Mouse (Mus musculus): Measurements from ENCODE around the gene Larp1b.
A peak's percentile ranks its signal among the peaks of the same experiment; 100 is the strongest.

The Larp1b gene

DNA sequence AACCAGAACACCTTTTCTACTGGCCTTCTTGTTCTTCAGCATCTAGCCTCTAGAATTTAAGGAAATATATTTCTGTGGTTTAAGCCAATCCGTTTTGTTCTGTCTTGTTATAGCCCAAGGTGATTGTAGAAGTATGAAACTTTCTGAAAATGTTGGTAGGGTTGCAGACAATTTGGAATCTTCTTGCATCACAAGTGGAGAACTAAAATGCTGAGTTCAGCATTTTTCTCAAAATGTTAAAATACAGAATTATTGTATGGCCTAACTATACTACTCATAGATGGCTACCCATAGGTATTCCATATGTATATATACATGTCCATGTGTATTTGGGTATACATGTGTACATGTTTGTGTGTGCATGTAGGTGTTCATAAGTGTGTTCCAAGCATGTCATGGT, 81.1 kb downstream of the Larp1b start:
- no peak for DNase-seq

DNA sequence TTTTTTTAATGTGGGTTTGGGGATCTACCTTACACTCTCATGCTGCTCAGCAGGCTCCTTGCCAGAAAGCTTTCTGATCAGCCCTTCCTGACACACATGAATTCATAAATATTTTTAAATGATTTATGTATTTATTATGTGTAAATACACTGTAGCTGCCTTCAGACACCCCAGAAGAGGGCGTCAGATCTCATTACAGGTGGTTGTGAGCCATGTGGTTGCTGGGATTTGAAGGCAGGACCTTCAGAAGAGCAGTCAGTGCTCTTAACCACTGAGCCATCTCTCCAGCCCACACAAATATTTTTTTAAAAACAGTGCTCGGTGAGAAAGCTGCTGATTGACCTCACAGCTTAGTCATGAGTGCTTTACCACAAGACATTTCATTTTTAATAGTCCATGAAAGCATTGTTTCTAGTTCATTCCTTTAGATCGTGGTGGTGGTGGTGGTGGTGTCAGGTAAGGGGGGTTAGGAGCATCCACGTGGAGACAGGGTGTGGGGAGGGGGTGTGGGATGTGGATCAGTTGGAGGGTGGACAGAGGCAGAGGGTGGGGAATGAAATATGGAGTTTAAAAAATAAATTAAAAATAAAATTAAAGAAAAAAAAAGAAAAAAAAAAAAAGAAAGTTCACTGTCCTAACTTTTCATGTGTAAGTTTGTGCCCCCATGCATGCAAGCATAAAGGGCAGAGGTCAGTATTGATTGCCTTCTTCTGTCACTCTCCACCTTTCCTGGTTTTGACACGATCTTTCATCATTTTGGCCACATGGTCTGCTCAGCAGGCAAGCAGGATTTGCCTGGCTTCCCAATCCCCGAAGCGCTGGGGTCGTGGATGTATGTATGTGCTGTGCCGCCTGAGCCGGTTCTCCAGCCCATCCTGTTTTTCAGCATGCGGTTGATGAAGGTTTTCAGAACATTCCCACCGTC, 81.9 kb downstream of the Larp1b start:
- DNase-seq: no peak

DNA sequence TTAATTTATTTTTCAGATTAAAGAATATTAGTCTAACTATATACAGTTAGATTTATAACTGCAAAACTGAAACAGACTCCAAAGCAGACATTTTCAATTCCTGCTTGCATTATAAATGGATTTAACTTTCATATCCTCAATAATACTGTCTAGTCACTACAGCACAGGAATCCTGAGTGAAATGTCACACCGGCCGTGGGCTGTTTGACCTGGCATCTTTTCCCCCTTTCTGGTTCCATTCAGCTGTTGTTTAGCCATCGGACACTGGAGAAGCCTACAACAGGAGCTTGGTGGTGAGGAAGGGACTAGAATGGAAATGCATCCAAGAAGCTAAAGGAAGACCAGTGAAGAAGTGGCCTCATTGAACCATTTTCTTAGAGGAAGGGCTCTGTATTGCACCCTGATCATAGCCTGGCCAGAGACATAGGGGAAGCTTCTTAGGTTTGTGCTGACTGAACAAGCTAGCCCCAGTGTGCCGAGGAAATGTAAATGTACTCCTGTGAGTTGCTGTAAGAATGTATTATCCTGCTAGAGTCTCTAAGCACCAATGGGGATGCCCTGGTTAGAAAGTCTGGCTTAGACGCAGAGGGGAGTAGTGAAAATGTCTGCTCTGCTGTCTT, 88.8 kb downstream of the Larp1b start:
- no peak for DNase-seq

DNA sequence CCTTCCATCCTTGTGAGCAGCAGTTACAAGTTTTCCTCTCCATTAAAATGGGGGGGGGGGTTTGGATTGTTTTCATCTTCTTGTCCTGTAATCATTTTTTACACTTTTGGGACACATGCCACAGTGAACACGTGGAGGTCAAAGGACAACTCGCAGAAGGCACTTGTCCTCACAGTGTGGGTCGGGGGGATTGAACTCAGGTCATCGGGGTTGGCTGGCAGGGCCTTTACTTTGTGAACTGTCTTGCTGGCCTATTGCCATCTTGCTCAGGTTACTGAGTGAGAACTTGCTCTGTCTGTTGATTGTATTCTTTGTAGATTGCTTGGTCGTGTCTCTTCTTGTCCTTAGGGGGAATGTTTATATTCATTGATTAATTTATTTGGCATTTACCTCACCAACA, 91.6 kb downstream of the Larp1b start:
- DNase-seq: no peak

DNA sequence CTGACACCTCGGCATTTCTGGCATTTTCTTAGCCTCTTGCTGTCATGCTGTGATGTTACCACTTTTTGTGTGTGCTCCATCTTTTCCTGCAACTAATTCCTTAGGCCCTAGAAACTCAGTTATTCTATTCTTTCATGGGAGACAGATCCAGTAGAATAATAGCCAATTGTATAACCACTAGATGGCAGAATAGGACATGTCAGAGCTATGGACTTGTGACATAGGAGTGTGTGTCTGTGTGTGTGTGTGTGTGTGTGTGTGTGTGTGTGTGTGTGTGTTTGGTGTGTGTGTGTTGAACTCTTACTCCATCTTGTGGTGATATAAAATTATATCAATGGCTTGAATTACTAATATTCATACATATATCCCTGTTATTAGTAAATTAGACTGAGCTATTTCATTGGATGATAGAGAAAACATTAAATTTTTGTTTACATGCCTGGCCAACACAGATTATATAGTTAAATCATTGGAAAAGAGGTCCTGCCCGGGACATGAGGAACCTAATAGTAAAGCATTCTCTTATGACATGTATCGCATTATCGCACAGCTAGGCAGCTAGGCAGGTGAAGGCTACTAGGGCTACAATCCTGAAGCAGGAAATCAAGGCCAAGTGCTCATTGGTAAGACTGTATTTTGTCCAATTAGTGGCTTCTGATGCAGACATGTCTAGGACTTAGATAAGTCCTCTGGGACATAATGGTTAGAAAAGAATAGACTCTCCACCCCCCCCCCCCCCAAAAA, 92.7 kb downstream of the Larp1b start:
- peak; percentile 88 for DNase-seq

DNA sequence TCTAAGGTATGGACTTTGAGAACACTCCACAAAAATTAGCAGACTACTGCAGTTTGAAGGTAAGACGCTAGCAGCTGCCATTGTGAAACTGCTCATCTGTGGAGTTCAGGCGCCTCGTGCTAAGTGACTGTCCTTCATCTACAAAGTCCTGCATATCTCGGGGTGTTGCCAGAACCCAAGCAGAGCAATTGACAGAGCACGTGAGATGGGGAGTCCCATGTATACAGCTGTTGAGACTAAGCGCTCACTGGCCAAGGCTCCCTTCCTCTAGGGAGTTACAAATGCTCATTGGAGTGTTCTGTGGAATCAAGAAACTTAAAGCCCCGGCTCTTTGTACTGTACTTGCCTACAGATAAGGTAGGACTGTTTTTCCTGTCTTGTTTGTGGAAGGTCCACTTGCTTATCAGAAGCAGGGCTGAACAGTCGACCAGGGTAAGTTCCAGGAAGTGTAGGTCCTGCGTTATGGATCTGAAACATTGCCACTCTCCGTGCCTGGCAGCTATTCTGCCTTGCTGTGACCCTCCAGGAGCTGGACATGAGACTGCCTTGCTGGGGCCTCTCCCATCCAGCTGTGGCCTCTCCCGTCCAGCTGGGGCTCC, 94.2 kb downstream of the Larp1b start:
- DNase-seq: no peak

DNA sequence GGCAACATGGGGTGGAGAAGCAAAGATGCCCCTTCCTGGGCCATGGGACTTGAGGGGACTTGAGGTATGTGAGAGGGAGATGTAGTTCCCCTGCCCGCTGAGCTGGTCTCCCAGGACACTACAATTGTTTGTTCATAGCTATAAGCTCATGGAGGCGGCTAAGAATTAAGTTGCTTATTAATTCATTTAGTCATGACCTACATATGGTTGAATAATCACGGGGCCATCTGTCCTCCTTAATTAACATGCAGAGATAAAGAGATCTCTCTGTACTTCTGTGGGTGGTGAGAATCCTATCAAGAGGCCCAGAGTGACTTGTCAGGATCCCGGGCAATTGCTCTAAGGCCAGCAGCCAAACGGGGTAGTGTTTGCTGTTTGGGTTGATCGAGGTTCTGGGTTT, 98.2 kb downstream of the Larp1b start:
- peak; percentile 95 for DNase-seq

DNA sequence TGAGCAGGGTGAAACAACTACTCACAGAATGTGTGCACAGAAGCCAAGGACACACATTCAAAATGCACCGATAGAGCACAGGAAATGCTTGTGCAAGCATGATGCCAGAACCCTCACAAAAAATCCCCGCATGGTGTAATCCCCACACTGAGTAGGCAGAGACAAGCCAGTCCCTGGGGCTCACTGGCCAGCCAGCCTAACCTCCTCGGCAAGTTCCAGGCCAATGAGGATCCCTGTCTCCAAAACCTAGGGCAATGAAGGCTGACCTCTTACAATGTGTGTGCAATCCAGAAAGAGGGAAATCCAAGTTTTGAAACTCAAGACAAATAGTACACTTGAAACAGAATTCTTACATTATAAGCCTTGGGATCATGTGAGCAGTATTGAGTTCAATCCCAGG, 103.7 kb downstream of the Larp1b start:
- DNase-seq: no peak

DNA sequence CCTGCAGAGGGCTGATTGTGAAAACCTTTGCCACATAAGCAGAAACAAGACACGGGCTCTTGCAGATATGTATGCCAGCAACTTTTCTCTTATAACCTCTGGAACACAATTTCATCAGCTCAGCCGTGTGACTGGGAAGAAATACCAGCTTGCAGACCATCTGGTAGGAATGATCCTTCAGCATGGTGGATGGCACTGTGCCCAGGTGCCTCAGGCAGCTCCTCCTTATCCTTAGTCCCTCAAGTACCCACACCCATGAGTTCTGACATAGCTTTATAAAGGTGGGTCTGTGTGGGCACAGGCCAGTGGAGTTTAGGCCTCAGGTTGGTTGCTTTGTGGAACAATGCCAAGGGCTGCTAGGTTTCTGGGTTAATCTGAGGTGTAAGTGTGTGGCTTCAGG, 108.8 kb downstream of the Larp1b start:
- DNase-seq: peak; percentile 37

DNA sequence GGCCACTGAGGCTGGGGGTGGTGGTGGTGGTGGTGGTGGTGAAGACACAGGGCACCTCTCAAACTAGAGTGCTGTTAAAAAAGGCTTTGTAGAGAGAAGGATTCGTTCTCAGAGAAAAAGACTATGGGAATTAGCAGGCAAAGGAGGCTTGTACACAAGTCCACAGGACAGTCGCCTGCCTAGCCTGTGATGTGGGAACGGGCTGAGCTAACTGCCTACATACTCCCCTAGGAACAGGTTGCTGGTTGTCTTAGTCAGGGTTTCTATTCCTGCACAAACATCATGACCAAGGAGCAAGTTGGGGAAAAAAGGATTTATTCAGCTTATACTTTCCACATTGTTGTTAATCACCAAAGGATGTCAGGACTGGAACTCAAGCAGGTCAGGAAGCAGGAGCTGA, 109.6 kb downstream of the Larp1b start:
- DNase-seq: no peak

DNA sequence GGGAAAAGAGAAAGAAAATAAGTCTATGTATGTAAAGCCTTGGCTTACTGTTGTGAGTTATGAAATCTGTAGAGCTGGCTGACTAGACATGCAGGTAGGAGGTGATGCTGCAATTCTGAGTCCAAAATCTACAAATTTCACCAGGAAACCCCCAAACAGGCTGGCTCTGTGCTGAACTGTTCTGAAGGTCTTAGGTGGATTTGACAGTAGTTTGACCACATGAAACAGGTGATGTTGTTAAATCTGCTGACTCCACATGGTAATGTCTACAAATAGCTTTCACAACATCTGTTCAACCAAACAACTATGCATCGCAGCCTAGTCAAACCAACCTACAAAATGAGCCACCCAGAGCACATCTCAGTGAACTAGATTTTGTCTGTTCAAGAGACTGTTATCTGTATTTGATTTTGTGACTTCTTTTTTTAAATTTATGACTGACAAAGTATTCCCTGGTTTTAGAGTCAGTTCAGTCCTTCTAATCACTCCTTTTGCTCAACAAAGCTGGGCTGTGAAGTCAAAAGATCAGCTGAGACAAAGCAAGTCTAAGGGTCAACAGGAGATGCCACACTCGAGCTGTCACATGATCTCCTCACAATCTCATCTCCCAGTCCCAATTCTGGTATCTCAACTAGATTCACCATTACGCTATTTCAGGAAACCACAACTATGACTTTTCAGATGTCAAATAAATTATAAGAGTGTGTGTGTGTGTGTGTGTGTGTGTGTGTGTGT, 112.4 kb downstream of the Larp1b start:
- no peak for DNase-seq

DNA sequence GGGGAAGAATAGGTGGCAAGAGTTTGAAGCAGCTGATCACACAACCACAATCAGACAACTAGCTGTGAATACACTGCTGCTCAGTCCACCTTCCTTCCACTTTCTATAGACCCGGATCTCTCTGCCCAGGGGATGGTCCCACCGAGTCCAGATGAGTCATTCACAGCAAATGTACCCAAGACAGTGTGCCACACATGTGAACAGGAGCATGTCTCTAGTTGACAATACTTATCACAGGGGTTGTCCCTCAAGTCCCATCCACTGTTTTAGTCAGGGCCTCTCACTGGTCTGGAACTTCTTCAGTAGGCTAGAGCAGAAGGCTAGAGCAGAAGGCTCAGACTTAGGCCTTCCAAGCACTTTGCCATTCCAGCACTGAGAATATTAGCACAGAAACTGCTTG, 113.1 kb downstream of the Larp1b start:
- DNase-seq: no peak

DNA sequence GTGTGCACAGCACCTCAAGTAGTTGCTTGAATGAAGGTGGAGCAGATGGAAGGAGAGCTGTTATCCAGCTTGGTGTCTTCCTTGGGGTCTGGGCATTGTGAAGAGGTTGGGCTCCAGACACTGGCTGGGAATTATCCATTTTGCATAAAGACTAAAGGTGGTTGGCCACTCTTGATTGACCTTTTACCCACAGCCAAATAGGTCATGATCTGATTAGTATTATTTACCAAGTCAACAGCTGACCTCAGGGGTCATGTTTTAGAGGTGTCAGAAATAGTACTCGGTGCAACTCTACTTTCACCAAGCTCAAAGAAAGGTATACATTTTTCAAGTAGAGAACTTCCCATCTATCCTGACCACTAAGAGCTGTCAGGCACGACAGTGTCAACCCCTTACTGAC, 115.7 kb downstream of the Larp1b start:
- DNase-seq: no peak

DNA sequence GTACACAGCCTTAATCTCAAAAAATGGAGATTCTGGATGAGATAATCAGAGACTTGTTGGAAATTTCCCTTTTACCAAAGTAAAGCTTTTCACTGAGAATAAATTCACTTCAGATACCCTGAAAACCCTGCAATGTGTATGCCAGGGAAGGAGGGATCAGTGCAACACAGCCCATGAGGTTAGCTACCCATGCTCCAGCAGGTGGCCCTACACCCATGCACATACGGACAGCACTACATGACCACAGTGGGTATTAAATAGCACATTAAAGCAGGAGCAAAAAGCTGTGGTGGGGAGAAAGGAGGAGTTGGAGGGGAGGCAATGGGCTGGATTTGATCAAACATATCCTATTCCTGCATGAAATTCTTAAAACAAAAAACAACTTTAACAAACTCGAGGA, 120.9 kb downstream of the Larp1b start:
- DNase-seq: peak; percentile 31

DNA sequence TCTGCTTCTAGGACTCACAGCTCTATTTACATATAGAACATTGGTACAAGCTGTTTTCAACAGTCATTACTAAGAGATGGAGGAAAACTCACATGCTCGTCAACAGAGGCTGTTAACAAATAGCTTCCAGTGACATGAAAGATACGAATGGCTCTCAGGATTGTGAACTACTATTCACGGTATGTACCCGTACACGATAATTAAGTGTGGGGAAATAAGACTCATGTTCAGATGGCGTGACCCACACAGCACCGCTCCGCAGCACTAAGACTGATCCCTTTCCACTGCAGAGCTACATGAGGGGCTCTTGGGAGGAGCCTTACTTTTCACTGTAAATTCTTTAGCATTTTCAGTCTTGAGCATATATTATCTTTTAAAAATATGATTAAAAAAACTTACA, 125.7 kb downstream of the Larp1b start:
- no peak for DNase-seq

DNA sequence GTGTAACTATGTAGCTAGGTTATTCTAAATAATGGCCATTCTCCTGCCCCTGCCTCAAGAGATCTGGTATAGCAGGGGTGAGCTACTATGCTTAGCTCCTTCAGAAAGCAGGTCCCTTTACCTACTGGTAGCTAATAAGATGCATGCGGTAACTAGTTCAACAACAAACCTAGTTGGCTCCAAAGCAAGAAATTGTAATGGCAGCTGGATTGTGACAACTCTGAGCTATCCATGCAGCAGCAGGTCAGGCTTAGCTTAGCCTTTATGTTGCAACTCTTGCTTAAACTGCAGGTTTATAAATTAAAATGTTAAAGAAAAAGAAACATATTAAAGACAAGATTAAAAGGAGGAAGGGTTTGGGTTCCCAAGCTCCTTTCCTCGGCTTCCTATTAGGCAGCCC, 129.0 kb downstream of the Larp1b start:
- no peak for DNase-seq

DNA sequence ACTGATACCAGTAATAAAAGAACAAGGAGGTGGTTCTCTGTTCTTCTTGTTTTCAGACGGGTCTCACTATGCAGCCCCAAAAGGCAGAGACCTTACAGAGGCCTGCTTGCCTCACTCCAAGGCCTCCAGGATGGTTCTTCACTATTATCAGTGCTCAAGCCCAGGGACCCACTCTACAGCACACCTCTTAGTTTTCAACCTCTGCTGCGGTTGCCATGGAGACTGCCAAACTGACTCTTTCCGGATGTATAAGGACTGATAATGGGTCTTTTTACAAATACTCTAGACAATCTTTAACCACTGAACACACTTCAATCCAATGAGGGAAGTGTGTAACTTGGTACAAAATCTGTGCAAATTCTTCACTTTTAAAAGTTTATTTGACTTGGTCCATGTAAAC, 131.1 kb downstream of the Larp1b start:
- DNase-seq: no peak

DNA sequence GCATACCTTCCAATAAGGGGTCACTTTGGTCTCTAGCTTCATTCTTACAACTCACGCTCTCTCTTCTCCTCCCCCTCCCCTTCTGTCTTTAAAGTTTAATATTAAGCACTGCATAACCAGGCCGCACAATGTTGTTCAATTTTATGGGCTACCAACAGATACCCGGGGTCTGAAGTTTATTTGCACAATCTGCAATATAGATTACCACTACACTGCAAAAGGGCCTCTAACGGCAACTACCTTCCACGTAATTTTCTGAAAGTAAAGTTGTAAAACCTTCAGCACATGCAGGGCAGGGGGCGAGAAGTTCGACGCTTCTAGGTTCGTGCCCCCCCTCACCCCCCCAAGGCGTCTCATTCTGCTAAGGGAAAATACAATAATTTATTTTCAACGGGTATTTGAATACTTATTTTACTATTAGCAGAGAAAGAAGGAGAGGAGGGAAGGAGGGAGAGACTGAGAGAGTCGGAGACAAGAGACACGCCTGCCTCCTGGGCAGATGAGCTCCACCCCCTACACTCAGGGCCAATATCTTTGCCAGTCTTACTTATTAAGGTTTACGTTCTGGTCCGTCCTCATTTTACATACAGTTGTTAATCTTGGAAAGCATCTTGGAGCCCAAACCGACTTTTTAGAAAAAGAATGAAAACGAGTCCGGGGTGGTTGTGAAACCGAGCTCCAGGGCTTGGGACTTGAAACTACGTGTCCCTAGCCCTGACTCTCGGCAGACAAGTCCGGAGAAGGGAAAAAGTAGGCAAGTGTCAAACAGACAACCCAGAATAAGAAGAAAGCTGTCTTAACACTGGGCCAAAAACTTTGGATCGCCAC, 132.1 kb downstream of the Larp1b start:
- DNase-seq: peak; percentile 38

DNA sequence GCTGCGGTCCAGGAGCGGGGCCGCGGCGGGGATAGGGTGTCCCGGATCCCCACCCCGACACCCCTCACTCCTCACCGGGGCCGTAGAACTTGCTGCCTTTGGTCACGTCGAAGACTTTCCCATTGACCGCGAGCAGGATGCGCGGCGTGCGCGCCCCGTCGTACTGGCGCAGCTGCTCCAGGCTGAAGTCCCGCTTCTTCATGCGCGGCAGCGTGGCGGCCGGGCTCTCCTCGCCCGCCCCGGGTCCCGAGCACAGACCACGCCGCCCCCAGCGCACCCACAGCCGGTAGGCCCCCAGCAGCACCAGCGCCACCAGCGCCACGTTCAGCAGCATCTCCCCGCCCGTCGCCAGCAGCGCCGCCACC, 132.9 kb downstream of the Larp1b start:
- no peak for DNase-seq

DNA sequence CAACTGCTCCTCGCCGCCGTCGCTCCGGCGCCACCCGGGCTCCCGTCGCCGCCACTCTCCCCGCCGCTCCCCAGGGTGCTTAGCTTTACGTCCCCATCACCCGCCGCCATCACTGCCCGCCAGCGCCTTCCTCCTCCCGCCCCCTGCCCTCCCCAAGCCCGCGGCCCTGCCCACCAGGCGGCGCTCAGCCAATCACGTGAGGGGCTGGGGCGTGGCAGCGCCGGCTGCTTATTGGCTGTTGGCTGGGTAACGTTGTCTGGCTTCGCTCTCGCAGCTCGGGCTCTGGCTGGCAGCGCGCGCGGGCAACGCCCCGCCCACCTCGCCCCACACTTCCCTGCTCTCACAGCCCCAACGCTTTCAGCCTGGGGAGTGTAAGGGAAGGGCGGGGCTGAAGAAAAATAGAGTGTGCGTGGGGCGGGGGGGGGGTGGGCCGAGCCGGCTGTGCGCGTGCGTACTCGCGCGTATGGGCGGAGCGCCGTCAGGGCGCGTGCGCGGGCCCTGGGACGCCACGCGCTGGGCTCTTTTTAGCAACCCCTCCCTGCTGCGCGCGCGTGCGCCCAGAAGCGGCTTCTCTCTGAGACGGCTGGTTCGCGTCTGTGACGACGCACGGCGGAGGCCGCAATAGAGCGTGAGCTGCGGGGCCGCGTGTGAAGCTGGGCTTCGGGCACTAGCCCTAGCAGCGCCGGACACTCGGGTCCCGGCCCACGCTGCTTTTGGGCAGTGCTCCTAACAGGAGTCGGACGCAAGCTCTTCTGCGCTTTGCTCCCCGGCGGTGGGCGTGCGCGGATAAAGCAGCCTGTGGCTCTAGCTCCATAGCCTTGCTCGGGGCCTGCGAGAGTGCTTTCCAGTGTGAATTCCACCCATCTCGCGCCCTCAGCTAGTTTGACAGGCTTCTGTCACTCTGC, 133.5 kb downstream of the Larp1b start, which contains the start of gene Pgrmc2:
TSS of gene Pgrmc2 (minus strand) at position 162 of the 905 bp plus-strand sequence.
- peak; percentile 100 for DNase-seq

DNA sequence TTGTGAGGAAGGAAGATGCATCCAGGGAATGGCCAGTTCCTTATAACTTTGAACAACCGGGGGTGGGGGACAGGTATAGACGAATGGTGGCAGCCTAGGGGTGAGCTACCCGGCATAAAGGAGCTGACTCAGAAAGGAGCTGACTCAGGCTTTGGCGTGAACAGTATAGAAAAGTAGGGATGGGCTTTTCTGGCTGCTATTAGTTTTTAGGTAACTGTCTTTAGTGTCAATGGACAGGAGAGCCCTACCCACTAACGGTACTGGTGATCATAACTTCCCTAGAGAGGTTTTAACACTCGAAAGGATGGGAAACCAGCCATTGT, 134.1 kb downstream of the Larp1b start:
- no peak for DNase-seq
